Comparison of ENCODE assay signal across 8 mouse cellular contexts in genomic region chr3:67557200-67557651, GRCm38 (mm10). TPM values are rescaled to one million over a fixed set of nuclear protein-coding genes. Genes with fewer than 3 reads are reported as not detected.
DNase-seq lines count a peak whose midpoint lies in the region; ATAC-seq and TF ChIP-seq lines count a peak whose summit lies in the region.

No protein-coding gene starts in this region.

- no peaks in the 10 kb centered on the region for H3K36me3 ChIP-seq in forebrain, embryonic 13.5 days (ENCODE audit: poor library complexity, severe bottlenecking)
- H3K36me3 ChIP-seq in midbrain, postnatal 0 days (ENCODE audit: insufficient read depth, low read length), result no peaks in the 10 kb centered on the region

- H3K27me3 ChIP-seq in forebrain, embryonic 13.5 days, result no peaks in the 10 kb centered on the region
- H3K27me3 ChIP-seq in midbrain, postnatal 0 days (ENCODE audit: insufficient read depth, low read length), result no peaks in the 10 kb centered on the region

- no peak for TF ChIP-seq POLR2A in brain, embryonic 14.5 days (IDR thresholded peaks at IDR 0.05; ENCODE audit: borderline replicate concordance, extremely low read depth, insufficient read depth, insufficient read length, poor library complexity, severe bottlenecking)

- H3K9ac ChIP-seq in forebrain, embryonic 13.5 days, result peak overlapping the region; percentile 35
- peak overlapping the region; percentile 24; the same call in 1 of the 2 replicates for H3K9ac ChIP-seq in midbrain, postnatal 0 days (replicated peaks; ENCODE audit: low read length, poor library complexity, severe bottlenecking)

- H3K4me3 ChIP-seq in forebrain, embryonic 13.5 days, result peak overlapping the region; percentile 19
- H3K4me3 ChIP-seq in midbrain, postnatal 0 days (ENCODE audit: low read depth, low read length), result peak overlapping the region; percentile 18; the same call in 1 of the 2 replicates

- DNase-seq in brain, embryonic 14.5 days (ENCODE audit: low read depth), result peak; percentile 90
- peak; percentile 9 for DNase-seq in liver
- peak; percentile 18 for DNase-seq in midbrain, postnatal 0 days (ENCODE audit: low spot score)
- DNase-seq in layer of hippocampus, postnatal 10 days (ENCODE audit: low spot score in 2 of 2), result no peak
- DNase-seq in adrenal gland, adult 8-10 months, result no peak
- no peak for DNase-seq in retina, embryonic 14.5 days (ENCODE audit: low spot score)
- DNase-seq in layer of hippocampus, postnatal 25 days (ENCODE audit: extremely low spot score in 1 of 2, low spot score in 1 of 2), result no peak

- TF ChIP-seq CTCF in brain, embryonic 14.5 days (IDR thresholded peaks at IDR 0.05; ENCODE audit: borderline replicate concordance, extremely low read depth, insufficient read depth, insufficient read length), result no peak
- TF ChIP-seq CTCF in midbrain, postnatal 0 days (IDR thresholded peaks at IDR 0.05), result no peak

- H3K4me1 ChIP-seq in forebrain, embryonic 13.5 days, result peaks cover 5% of the 10 kb centered on the region; the same call in 1 of the 2 replicates
- no peaks in the 10 kb centered on the region for H3K4me1 ChIP-seq in midbrain, postnatal 0 days (ENCODE audit: insufficient read depth, low read length)

- peak overlapping the region; percentile 61; the same call in 1 of the 2 replicates for H3K27ac ChIP-seq in forebrain, embryonic 13.5 days
- H3K27ac ChIP-seq in midbrain, postnatal 0 days (ENCODE audit: low read depth, low read length), result no peak overlapping the region; the same call in 1 of the 2 replicates

- ATAC-seq in forebrain, embryonic 13.5 days, result peak; percentile 91
- ATAC-seq in midbrain, postnatal 0 days (ENCODE audit: low FRiP score), result peak; percentile 79

- 48% methylated on average over 14 of the region's 14 CpGs for WGBS in forebrain, embryonic 13.5 days
- WGBS in midbrain, postnatal 0 days, result 19% methylated on average over 14 of the region's 14 CpGs

- H3K9me3 ChIP-seq in forebrain, embryonic 13.5 days (replicated peaks), result no peaks in the 10 kb centered on the region
- H3K9me3 ChIP-seq in midbrain, postnatal 0 days (ENCODE audit: low read length), result no peaks in the 10 kb centered on the region

- peak overlapping the region; percentile 50 for H3K4me2 ChIP-seq in forebrain, embryonic 13.5 days
- peak overlapping the region; percentile 51 for H3K4me2 ChIP-seq in midbrain, postnatal 0 days (ENCODE audit: low read depth, low read length, poor library complexity, severe bottlenecking)

RNA-seq across cellular contexts. Expression of gene Mfsd1, which starts 25.3 kb away (rescaled TPM):
- 24.1 and 29.3 TPM in 2 replicates for polyA plus RNA-seq in brain, embryonic 14.5 days (2012; rRNA removed)
- 36.2 and 37.0 TPM in 2 replicates for polyA plus RNA-seq in forebrain, embryonic 13.5 days (2015; fragmentation: Nextera tagmentation; extraction: Ambion mirVana)
- 24.7 and 26.0 TPM in 2 replicates for total RNA-seq in midbrain, postnatal 0 days (2014; rRNA removed)
- 25.8 and 27.7 TPM in 2 replicates for polyA plus RNA-seq in midbrain, postnatal 0 days (2015; fragmentation: Nextera tagmentation; extraction: Ambion mirVana)
- total RNA-seq in layer of hippocampus, postnatal 10 days (2021), result 10 to 100 TPM; 47.7 to 51.1 TPM
- 10 to 100 TPM; 70.1 to 80.2 (median 74.4) TPM for total RNA-seq in adrenal gland, adult 8-10 months (2022)
- 10 to 100 TPM; 37.9 to 44.0 TPM for total RNA-seq in layer of hippocampus, postnatal 25 days (2021)

RNA-seq across cellular contexts. Expression of gene Rarres1, which starts 41.9 kb away (rescaled TPM):
- polyA plus RNA-seq in brain, embryonic 14.5 days (2012; rRNA removed), result 0.83 and 1.00 TPM in 2 replicates
- polyA plus RNA-seq in forebrain, embryonic 13.5 days (2015; fragmentation: Nextera tagmentation; extraction: Ambion mirVana), result 0.53 and 0.74 TPM in 2 replicates
- 4.2 and 6.1 TPM in 2 replicates for total RNA-seq in midbrain, postnatal 0 days (2014; rRNA removed)
- polyA plus RNA-seq in midbrain, postnatal 0 days (2015; fragmentation: Nextera tagmentation; extraction: Ambion mirVana), result 5.9 and 6.3 TPM in 2 replicates
- total RNA-seq in layer of hippocampus, postnatal 10 days (2021), result 1 to 10 TPM; 2.2 to 3.3 TPM
- 1 to 10 TPM in 2 of 4 experiments, under 1 TPM in 2; 0.28 to 1.8 (median 0.89) TPM for total RNA-seq in adrenal gland, adult 8-10 months (2022)
- 1 to 10 TPM; 1.2 to 1.7 TPM for total RNA-seq in layer of hippocampus, postnatal 25 days (2021)

Comparison
In these comparisons a context has a peak if more than half of its experiments do, and no peak if none do; other contexts are left out.
1. DNase-seq: peak in brain, embryonic 14.5 days (single experiment), liver (single experiment) and midbrain, postnatal 0 days (single experiment); none in layer of hippocampus, postnatal 10 days (0 of 2), adrenal gland, adult 8-10 months (single experiment), retina, embryonic 14.5 days (single experiment) and layer of hippocampus, postnatal 25 days (0 of 2).